Mouse (Mus musculus) forebrain, embryonic 16.5 days (tissue): ENCODE measurements around the gene Des. TPM values are rescaled to one million over a fixed set of nuclear protein-coding genes. Genes with fewer than 3 reads are reported as not detected.

Experiments used
- ATAC-seq: fragments of 200-750 bp; cut with Nextera tagmentation; 2 replicates; pipeline ENCODE4 v1.8.0; 2017; ENCODE audit warnings: mild to moderate bottlenecking, moderate library complexity
- H3K27ac ChIP-seq: fragments of 300-500 bp; sonication (generic); 2 replicates; pipeline ENCODE4 v1.5.1; 2014; ENCODE audit warnings: low read length, control low read depth
- H3K27me3 ChIP-seq: fragments of 300-500 bp; sonication (generic); replicated peaks from 2 replicates; pipeline ENCODE4 v1.6.1; 2014; ENCODE audit warnings: low read length; ENCODE audit not compliant: control insufficient read depth, insufficient read depth
- H3K36me3 ChIP-seq: fragments of 300-500 bp; sonication (generic); 2 replicates; pipeline ENCODE4 v1.6.1; 2014; ENCODE audit not compliant: control insufficient read depth, insufficient read depth
- H3K4me1 ChIP-seq: fragments of 300-500 bp; sonication (generic); replicated peaks from 2 replicates; pipeline ENCODE4 v1.6.1; 2014; ENCODE audit warnings: low read length; ENCODE audit not compliant: control insufficient read depth, insufficient read depth
- H3K4me2 ChIP-seq: fragments of 300-500 bp; sonication (generic); 2 replicates; pipeline ENCODE4 v1.6.1; 2014; ENCODE audit warnings: mild to moderate bottlenecking, low read length, control low read depth
- H3K4me3 ChIP-seq: fragments of 300-500 bp; sonication (generic); replicated peaks from 2 replicates; pipeline ENCODE4 v1.5.1; 2014; ENCODE audit warnings: mild to moderate bottlenecking, low read length, control low read depth
- H3K9ac ChIP-seq: fragments of 300-500 bp; sonication (generic); replicated peaks from 2 replicates; pipeline ENCODE4 v1.6.1; 2014; ENCODE audit warnings: low read depth, low read length, control low read depth
- H3K9me3 ChIP-seq: fragments of 300-500 bp; sonication (generic); 2 replicates; pipeline ENCODE4 v1.6.1; 2016; ENCODE audit warnings: low read length; ENCODE audit not compliant: control insufficient read depth
- WGBS: fragments of 180-500 bp; shearing (Covaris S2); extraction: QIAGEN DNeasy Blood & Tissue Kit; methylation state at CpG from one replicate; pipeline ENCODE4 v1.1.7; 2014; 5-methylcytosine and 5-hydroxymethylcytosine counted together
- polyA plus RNA-seq: library from polyadenylated mRNA; unstranded; fragments of >200 nt; fragmentation: Nextera tagmentation; extraction: Ambion mirVana; gene quantifications from 2 replicates; pipeline ENCODE4 v1.2.1, GENCODE M21; 2015

The Des gene
- polyA plus RNA-seq, 1 experiment from 2014 or later, result 1.2 TPM

- Histone ChIP-seq H3K27ac (no peak overlapping the region), H3K4me1 (peaks cover 14% of the 10 kb centered on the region), H3K36me3 (no peaks in the 10 kb centered on the region), H3K9ac (no peak overlapping the region), H3K4me2 (no peak overlapping the region), H3K27me3 (peaks cover 12% of the 10 kb centered on the region), H3K9me3 (no peaks in the 10 kb centered on the region), H3K4me3 (no peak overlapping the region)
- ATAC-seq, result no peak
- 63% methylated on average over 2 of the region's 2 CpGs for WGBS
Measured at GRCm38 (mm10) chr1:75379196-75379595, 19.1 kb downstream of the Des start.

- Histone ChIP-seq H3K27me3 (peaks cover 7% of the 10 kb centered on the region; the same call in 1 of the 2 replicates), H3K4me2 (no peak overlapping the region), H3K27ac (no peak overlapping the region), H3K4me3 (no peak overlapping the region), H3K36me3 (no peaks in the 10 kb centered on the region), H3K9ac (no peak overlapping the region), H3K9me3 (no peaks in the 10 kb centered on the region), H3K4me1 (peaks cover 18% of the 10 kb centered on the region)
- ATAC-seq, result no peak
- WGBS, result 66% methylated on average over 8 of the region's 8 CpGs
Measured at GRCm38 (mm10) chr1:75379931-75380330, 19.8 kb downstream of the Des start.

- Histone ChIP-seq H3K9me3 (no peaks in the 10 kb centered on the region), H3K4me1 (peaks cover 22% of the 10 kb centered on the region), H3K27me3 (peaks cover 3% of the 10 kb centered on the region; the same call in 1 of the 2 replicates), H3K9ac (no peak overlapping the region), H3K4me3 (no peak overlapping the region), H3K27ac (no peak overlapping the region), H3K4me2 (no peak overlapping the region), H3K36me3 (no peaks in the 10 kb centered on the region)
- WGBS, result 37% methylated on average over 2 of the region's 2 CpGs
- ATAC-seq, result no peak
Measured at GRCm38 (mm10) chr1:75380951-75381350, 20.8 kb downstream of the Des start.

DNA sequence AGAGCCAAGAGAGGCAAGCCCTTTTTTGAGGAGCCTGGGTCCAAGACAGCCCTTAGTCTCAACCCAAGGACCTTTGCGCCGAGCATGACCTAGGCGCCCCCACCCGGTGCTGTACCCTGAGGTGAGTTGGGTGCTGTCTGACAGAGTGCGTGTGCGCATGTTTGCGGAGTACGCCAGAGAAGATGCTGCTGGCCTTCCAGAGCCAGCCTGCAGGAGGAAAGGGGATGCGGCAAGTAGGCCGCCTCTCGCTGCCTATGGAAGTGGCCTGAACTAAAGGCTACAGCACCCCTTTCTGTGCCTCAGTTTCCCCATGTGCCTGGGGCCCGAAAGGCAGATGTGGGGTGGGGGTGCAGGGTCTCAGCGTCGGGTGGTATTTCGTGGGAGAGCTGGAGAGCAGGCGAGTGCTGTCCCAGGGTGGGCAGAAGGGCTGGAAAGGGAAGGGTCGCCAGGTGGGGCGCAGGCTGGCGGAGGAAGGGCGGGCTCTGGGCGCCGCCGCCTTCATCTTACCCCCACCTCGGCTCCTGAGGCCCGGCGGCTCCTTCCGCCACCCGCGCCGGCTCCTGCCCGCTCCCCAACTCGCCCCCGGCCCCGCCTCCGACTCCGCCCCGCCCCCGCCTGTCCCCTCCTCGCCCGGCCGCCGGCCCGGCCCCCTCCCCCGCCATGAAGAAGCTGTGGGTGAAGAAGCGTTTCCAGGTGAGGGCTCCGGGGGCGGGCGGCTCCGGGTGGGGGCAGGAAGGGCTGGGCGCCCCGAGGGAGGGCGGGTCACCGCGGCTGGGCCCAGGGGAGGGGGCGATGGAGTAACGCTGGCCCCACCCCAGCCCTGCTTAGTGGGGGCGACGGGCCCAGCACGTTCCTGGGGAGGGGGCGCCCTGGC lies 21.6 kb downstream of the Des start:
- peak overlapping the region; percentile 92 for H3K4me2 ChIP-seq
- WGBS, result 2% methylated on average over 21 of the region's 60 CpGs
- peak overlapping the region; percentile 46; the same call in 1 of the 2 replicates for H3K27ac ChIP-seq
- peaks cover 26% of the 10 kb centered on the region for H3K4me1 ChIP-seq
- ATAC-seq, result peak; percentile 62
- no peaks in the 10 kb centered on the region for H3K9me3 ChIP-seq
- peak overlapping the region; percentile 75 for H3K4me3 ChIP-seq
- H3K9ac ChIP-seq, result peak overlapping the region; percentile 82
- no peaks in the 10 kb centered on the region for H3K36me3 ChIP-seq
- peaks cover 8% of the 10 kb centered on the region for H3K27me3 ChIP-seq

DNA sequence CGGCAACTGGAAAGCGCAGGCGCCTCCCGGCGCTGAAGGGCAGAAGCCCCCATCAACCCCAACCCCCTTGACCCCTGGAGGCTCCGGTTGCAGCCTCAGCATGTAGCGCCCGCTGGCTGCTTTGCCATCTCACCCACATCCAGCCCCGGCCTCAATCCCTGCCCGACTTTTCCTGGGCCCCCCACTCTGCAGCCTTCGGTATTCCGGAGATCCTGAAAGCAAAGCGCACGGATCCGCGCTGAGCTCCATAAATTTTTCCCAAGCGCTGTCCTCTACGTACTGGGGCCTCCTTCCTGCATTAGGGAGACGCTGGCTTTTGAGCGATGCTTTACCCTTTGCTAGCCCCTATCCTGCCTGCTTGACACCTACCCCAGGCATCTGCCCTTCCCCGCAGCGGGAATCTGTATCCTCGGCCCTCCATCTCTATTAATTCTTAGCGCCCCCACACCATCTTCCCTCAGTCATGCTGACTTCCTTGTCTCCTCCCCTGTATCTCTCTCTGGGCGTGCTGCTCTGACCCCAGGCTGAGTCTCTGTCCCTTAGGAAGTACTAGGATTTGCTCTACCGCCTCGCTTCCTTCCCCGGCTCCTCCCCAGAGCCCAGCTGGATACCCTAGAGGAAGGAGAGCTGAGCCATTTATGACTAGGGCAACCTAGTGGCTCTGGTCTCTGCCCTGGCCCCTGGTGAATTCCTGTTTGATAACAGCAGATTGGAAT lies 22.4 kb downstream of the Des start:
- Histone ChIP-seq H3K4me3 (peak overlapping the region; percentile 75), H3K9ac (peak overlapping the region; percentile 82), H3K36me3 (no peaks in the 10 kb centered on the region), H3K4me2 (peak overlapping the region; percentile 92), H3K27me3 (peaks cover 14% of the 10 kb centered on the region), H3K4me1 (peaks cover 26% of the 10 kb centered on the region), H3K9me3 (no peaks in the 10 kb centered on the region), H3K27ac (peak overlapping the region; percentile 46; the same call in 1 of the 2 replicates)
- WGBS, result 2% methylated on average over 28 of the region's 28 CpGs
- ATAC-seq, result peak; percentile 8

GRCm38 (mm10) chr1:75384470-75385141 lies 24.5 kb downstream of the Des start:
- Histone ChIP-seq H3K4me2 (no peak overlapping the region), H3K27ac (no peak overlapping the region), H3K4me3 (no peak overlapping the region), H3K9ac (no peak overlapping the region), H3K36me3 (no peaks in the 10 kb centered on the region), H3K4me1 (peaks cover 41% of the 10 kb centered on the region), H3K9me3 (no peaks in the 10 kb centered on the region), H3K27me3 (peaks cover 28% of the 10 kb centered on the region)
- no peak for ATAC-seq
- 86% methylated on average over 27 of the region's 27 CpGs for WGBS

GRCm38 (mm10) chr1:75385142-75385730 lies 25.1 kb downstream of the Des start:
- 75% methylated on average over 20 of the region's 20 CpGs for WGBS
- Histone ChIP-seq H3K4me3 (no peak overlapping the region), H3K4me2 (peak overlapping the region; percentile 25), H3K36me3 (no peaks in the 10 kb centered on the region), H3K27me3 (peaks cover 32% of the 10 kb centered on the region), H3K9ac (0 out of 2 replicates have a peak overlapping the region, but pooled peaks have one; percentile 23), H3K9me3 (no peaks in the 10 kb centered on the region), H3K27ac (no peak overlapping the region), H3K4me1 (peaks cover 41% of the 10 kb centered on the region)
- no peak for ATAC-seq

DNA sequence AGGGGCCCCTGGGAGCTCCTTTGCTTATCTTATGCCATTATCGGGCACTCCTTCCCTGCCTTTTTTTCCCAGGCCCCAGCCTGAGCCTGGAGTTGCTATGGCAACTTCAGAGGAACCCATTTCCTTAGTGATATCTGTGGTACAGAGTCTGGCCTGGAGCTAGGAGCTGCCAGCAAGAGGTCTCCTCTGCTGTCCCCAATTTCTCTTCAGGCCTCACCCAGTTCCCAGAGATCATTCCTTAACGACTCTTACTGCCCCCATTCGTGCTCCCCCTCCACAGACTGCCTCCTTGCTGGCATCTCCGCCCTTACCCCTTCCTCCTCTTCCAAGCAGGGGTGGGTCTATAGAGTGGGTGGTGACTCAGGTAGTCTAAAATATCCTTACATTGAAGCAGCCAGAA lies 26.0 kb downstream of the Des start:
- H3K27ac ChIP-seq, result no peak overlapping the region
- peaks cover 32% of the 10 kb centered on the region for H3K27me3 ChIP-seq
- no peaks in the 10 kb centered on the region for H3K36me3 ChIP-seq
- ATAC-seq, result no peak
- H3K4me3 ChIP-seq, result no peak overlapping the region
- 29% methylated on average over 4 of the region's 4 CpGs for WGBS
- H3K9me3 ChIP-seq, result no peaks in the 10 kb centered on the region
- 0 out of 2 replicates have a peak overlapping the region, but pooled peaks have one; percentile 6 for H3K9ac ChIP-seq
- peaks cover 41% of the 10 kb centered on the region for H3K4me1 ChIP-seq
- H3K4me2 ChIP-seq, result peak overlapping the region; percentile 25
